In the genomic region with DNA sequence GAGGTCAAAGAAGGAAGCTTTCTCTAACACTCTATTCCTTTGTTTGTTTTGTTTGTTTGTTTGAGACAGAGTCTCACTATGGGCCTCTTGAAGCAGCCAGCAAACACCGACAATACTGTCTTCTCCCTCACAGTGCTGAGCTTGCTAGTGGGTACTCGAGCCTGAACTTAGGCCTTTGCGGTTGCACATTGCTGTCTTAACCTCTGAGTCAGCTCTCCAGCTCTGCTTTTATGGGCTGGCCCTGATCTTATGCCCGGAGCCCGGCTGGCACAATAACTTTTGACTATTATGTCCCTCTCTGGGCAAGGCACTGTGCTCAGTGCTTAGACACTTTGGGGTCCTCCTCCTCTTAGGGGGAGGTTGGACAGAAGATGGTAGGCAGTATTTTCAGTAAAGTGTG, we compare ENCODE assay signal across 20 mouse cellular contexts. TPM values are rescaled to one million over a fixed set of nuclear protein-coding genes. Genes with fewer than 3 reads are reported as not detected.
DNase-seq lines count a peak whose midpoint lies in the region; ATAC-seq lines count a peak whose summit lies in the region.
"Had no signal": no experiment of that assay in that cellular context is flagged by ENCODE, and none has a peak within 500 bp of the region (broad histone marks: within the 10 kb centered on the region; RNA-seq: fewer than 3 reads in every experiment).

No protein-coding gene starts in this region.

- H3K27ac ChIP-seq in kidney, embryonic 16.5 days (ENCODE audit: low read length): no peak overlapping the region
- peak overlapping the region; percentile 23; the same call in 1 of the 2 replicates for H3K27ac ChIP-seq in kidney, embryonic 15.5 days
- H3K27ac ChIP-seq: hindbrain, embryonic 13.5 days; liver, embryonic 13.5 days; macrophage; neural tube, embryonic 12.5 days; stomach, embryonic 15.5 days had no signal

- no peaks in the 10 kb centered on the region for H3K36me3 ChIP-seq in kidney, embryonic 16.5 days (ENCODE audit: insufficient read depth, low read length)
- no peaks in the 10 kb centered on the region for H3K36me3 ChIP-seq in kidney, embryonic 15.5 days
- H3K36me3 ChIP-seq: heart, embryonic 12.5 days; neural tube, embryonic 12.5 days had no signal

- H3K4me3 ChIP-seq in kidney, embryonic 16.5 days (ENCODE audit: low read length): no peak overlapping the region
- no peak overlapping the region for H3K4me3 ChIP-seq in kidney, embryonic 15.5 days (replicated peaks)
- H3K4me3 ChIP-seq: heart, embryonic 12.5 days; hindbrain, embryonic 13.5 days; liver, embryonic 13.5 days; neural tube, embryonic 12.5 days; stomach, embryonic 15.5 days had no signal

- H3K9ac ChIP-seq in kidney, embryonic 16.5 days (replicated peaks; ENCODE audit: low read length): no peak overlapping the region
- H3K9ac ChIP-seq in kidney, embryonic 15.5 days: no peak overlapping the region
- H3K9ac ChIP-seq: heart, embryonic 12.5 days; liver, embryonic 13.5 days; neural tube, embryonic 12.5 days; stomach, embryonic 15.5 days had no signal

- no peaks in the 10 kb centered on the region for H3K9me3 ChIP-seq in kidney, embryonic 16.5 days (ENCODE audit: low read length)
- no peaks in the 10 kb centered on the region for H3K9me3 ChIP-seq in kidney, embryonic 15.5 days (replicated peaks)
- H3K9me3 ChIP-seq: heart, embryonic 12.5 days; hindbrain, embryonic 13.5 days; liver, embryonic 13.5 days; neural tube, embryonic 12.5 days; stomach, embryonic 15.5 days had no signal

- H3K4me2 ChIP-seq in kidney, embryonic 16.5 days (replicated peaks; ENCODE audit: low read depth, low read length): no peak overlapping the region
- H3K4me2 ChIP-seq in kidney, embryonic 15.5 days: no peak overlapping the region
- H3K4me2 ChIP-seq: heart, embryonic 12.5 days; hindbrain, embryonic 13.5 days; liver, embryonic 13.5 days; neural tube, embryonic 12.5 days; stomach, embryonic 15.5 days had no signal

- no peaks in the 10 kb centered on the region for H3K27me3 ChIP-seq in kidney, embryonic 16.5 days (ENCODE audit: insufficient read depth, low read length)
- H3K27me3 ChIP-seq in kidney, embryonic 15.5 days: no peaks in the 10 kb centered on the region
- H3K27me3 ChIP-seq: heart, embryonic 12.5 days; hindbrain, embryonic 13.5 days; liver, embryonic 13.5 days; neural tube, embryonic 12.5 days; stomach, embryonic 15.5 days had no signal

- WGBS in kidney, embryonic 16.5 days: 34% methylated on average over 5 of the region's 5 CpGs
- WGBS in kidney, embryonic 15.5 days: 48% methylated on average over 5 of the region's 5 CpGs

- H3K4me1 ChIP-seq in kidney, embryonic 16.5 days (ENCODE audit: insufficient read depth, low read length): peaks cover 20% of the 10 kb centered on the region
- peaks cover 40% of the 10 kb centered on the region for H3K4me1 ChIP-seq in kidney, embryonic 15.5 days

- DNase-seq in adrenal gland, adult (ENCODE audit: inconsistent age in 2 of 2, low spot score in 1 of 2): peak; percentile 74 to 79
- no peak for DNase-seq in adrenal gland, adult 18-20 months (ENCODE audit: low spot score in 2 of 2)
- peak; percentile 21 for DNase-seq in kidney, adult 18-20 months
- peak; percentile 14 for DNase-seq in Muller cell, postnatal 12 days (ENCODE audit: inconsistent ontology term)
- no peak for DNase-seq in spleen, postnatal 14 days (ENCODE audit: low spot score in 2 of 2)
- no peak for DNase-seq in thymus, adult 18-20 months
- DNase-seq: cerebellum, adult 8-10 months; gastrocnemius, postnatal 36 days; liver, embryonic 13.5 days; midbrain, embryonic 14.5 days; right cerebral cortex, postnatal 4 days; thymus, postnatal 36 days had no signal

- no peak for ATAC-seq in kidney, embryonic 16.5 days (ENCODE audit: low FRiP score, low TSS enrichment)
- no peak for ATAC-seq in kidney, embryonic 15.5 days (replicated peaks; ENCODE audit: low FRiP score)
- ATAC-seq: forebrain, embryonic 16.5 days had no signal

RNA-seq across cellular contexts. Expression of gene Dctn1, which starts 4.2 kb away (rescaled TPM):
- 100 to 1,000 TPM; 111 to 138 TPM for total RNA-seq in adrenal gland, adult 18-20 months (2021)
- polyA plus RNA-seq in kidney, embryonic 16.5 days (2015; fragmentation: Nextera tagmentation; extraction: Ambion mirVana): 97.7 and 101 TPM in 2 replicates
- polyA plus RNA-seq in kidney, embryonic 15.5 days (2015; fragmentation: Nextera tagmentation; extraction: Ambion mirVana): 89.2 and 93.9 TPM in 2 replicates

RNA-seq across cellular contexts. Expression of gene 1700003E16Rik, which starts 13.7 kb away (rescaled TPM):
- total RNA-seq in adrenal gland, adult 18-20 months (2021): 1 to 10 TPM; 1.1 to 1.4 TPM
- 2.6 and 2.8 TPM in 2 replicates for polyA plus RNA-seq in kidney, embryonic 16.5 days (2015; fragmentation: Nextera tagmentation; extraction: Ambion mirVana)
- polyA plus RNA-seq in kidney, embryonic 15.5 days (2015; fragmentation: Nextera tagmentation; extraction: Ambion mirVana): 1.6 and 2.4 TPM in 2 replicates

RNA-seq across cellular contexts. Expression of gene Wdr54, which starts 13.7 kb away (rescaled TPM):
- total RNA-seq in adrenal gland, adult 18-20 months (2021): 1 to 10 TPM; 1.9 to 3.6 TPM
- 7.7 and 8.0 TPM in 2 replicates for polyA plus RNA-seq in kidney, embryonic 16.5 days (2015; fragmentation: Nextera tagmentation; extraction: Ambion mirVana)
- 6.6 and 8.3 TPM in 2 replicates for polyA plus RNA-seq in kidney, embryonic 15.5 days (2015; fragmentation: Nextera tagmentation; extraction: Ambion mirVana)

RNA-seq across cellular contexts. Expression of gene Rtkn, which starts 34.6 kb away (rescaled TPM):
- total RNA-seq in adrenal gland, adult 18-20 months (2021): 1 to 10 TPM; 4.7 to 6.6 TPM
- polyA plus RNA-seq in kidney, embryonic 16.5 days (2015; fragmentation: Nextera tagmentation; extraction: Ambion mirVana): 43.0 and 43.9 TPM in 2 replicates
- 31.5 and 33.7 TPM in 2 replicates for polyA plus RNA-seq in kidney, embryonic 15.5 days (2015; fragmentation: Nextera tagmentation; extraction: Ambion mirVana)

RNA-seq across cellular contexts. Expression of gene Ino80b, which starts 44.6 kb away (rescaled TPM):
- 10 to 100 TPM; 20.1 to 20.7 TPM for total RNA-seq in adrenal gland, adult 18-20 months (2021)
- polyA plus RNA-seq in kidney, embryonic 16.5 days (2015; fragmentation: Nextera tagmentation; extraction: Ambion mirVana): 14.2 TPM in 2 replicates
- polyA plus RNA-seq in kidney, embryonic 15.5 days (2015; fragmentation: Nextera tagmentation; extraction: Ambion mirVana): 15.9 and 17.1 TPM in 2 replicates

Comparison
In these comparisons a context has a peak if more than half of its experiments do, and no peak if none do; other contexts are left out.
1. DNase-seq: peak in adrenal gland, adult (2 of 2), kidney, adult 18-20 months (single experiment) and Muller cell, postnatal 12 days (single experiment); none in adrenal gland, adult 18-20 months (0 of 2), spleen, postnatal 14 days (0 of 2) and thymus, adult 18-20 months (0 of 2).